Mouse (Mus musculus) midbrain, embryonic 14.5 days (tissue): ENCODE data around the gene Ap4m1. TPM values are rescaled to one million over a fixed set of nuclear protein-coding genes. Genes with fewer than 3 reads are reported as not detected.

Experiments
- ATAC-seq: fragments of 200-750 bp; cut with Nextera tagmentation; 2 replicates; pipeline ENCODE4 v1.8.0; 2017; ENCODE audit warnings: moderate number of reproducible peaks, moderate library complexity; ENCODE audit not compliant: low FRiP score, low TSS enrichment
- DNase-seq: peaks from one replicate; pipeline ENCODE4 v3.0.0-alpha.2; 2015
- H3K27ac ChIP-seq: fragments of 300-500 bp; sonication (generic); replicated peaks from 2 replicates; pipeline ENCODE4 v1.5.1; 2014; ENCODE audit warnings: mild to moderate bottlenecking, low read depth, low read length, moderate library complexity
- H3K27me3 ChIP-seq: fragments of 300-500 bp; sonication (generic); 2 replicates; pipeline ENCODE4 v1.6.1; 2014; ENCODE audit warnings: low read length, control low read depth, mixed read lengths; ENCODE audit not compliant: control insufficient read depth, insufficient read depth
- H3K36me3 ChIP-seq: fragments of 300-500 bp; sonication (generic); 2 replicates; pipeline ENCODE4 v1.6.1; 2014; ENCODE audit warnings: low read length, control low read depth; ENCODE audit not compliant: control insufficient read depth, insufficient read depth
- H3K4me1 ChIP-seq: fragments of 300-500 bp; sonication (generic); 2 replicates; pipeline ENCODE4 v1.6.1; 2014; ENCODE audit warnings: mild to moderate bottlenecking, antibody characterized with exemption, low read length, control low read depth; ENCODE audit not compliant: control insufficient read depth, insufficient read depth
- H3K4me2 ChIP-seq: fragments of 300-500 bp; sonication (generic); 2 replicates; pipeline ENCODE4 v1.6.1; 2014; ENCODE audit warnings: mild to moderate bottlenecking, low read length, moderate library complexity
- H3K4me3 ChIP-seq: fragments of 300-500 bp; sonication (generic); replicated peaks from 2 replicates; pipeline ENCODE4 v1.5.1; 2014; ENCODE audit warnings: low read depth, low read length
- H3K9ac ChIP-seq: fragments of 300-500 bp; sonication (generic); replicated peaks from 2 replicates; pipeline ENCODE4 v1.6.1; 2014; ENCODE audit warnings: mild to moderate bottlenecking, low read length, moderate library complexity
- H3K9me3 ChIP-seq: fragments of 300-500 bp; sonication (generic); 2 replicates; pipeline ENCODE4 v1.6.1; 2016; ENCODE audit warnings: low read length, control low read depth, mixed read lengths; ENCODE audit not compliant: control insufficient read depth
- WGBS: fragments of 180-500 bp; shearing (Covaris S2); extraction: QIAGEN DNeasy Blood & Tissue Kit; methylation state at CpG from one replicate; pipeline ENCODE4 v1.1.7; 2014; 5-methylcytosine and 5-hydroxymethylcytosine counted together
- polyA plus RNA-seq: library from polyadenylated mRNA; unstranded; fragments of >200 nt; fragmentation: Nextera tagmentation; extraction: Ambion mirVana; gene quantifications from 2 replicates; pipeline ENCODE4 v1.2.1, GENCODE M21; 2014

The Ap4m1 gene
- polyA plus RNA-seq, 1 experiment from 2014 or later: 19.9 TPM

GRCm38 (mm10) chr5:138160842-138161665 is 10.7 kb upstream of the Ap4m1 start, which contains the start of gene Cops6:
Gene Cops6 (plus strand): TSS chr5:138161071.
- Histone ChIP-seq H3K36me3 (peaks cover 40% of the 10 kb centered on the region), H3K4me3 (peak within 1 kb of the TSS; percentile 78), H3K9ac (peak within 1 kb of the TSS; percentile 82), H3K9me3 (no peaks in the 10 kb centered on the region), H3K4me2 (peak within 1 kb of the TSS; percentile 88), H3K27ac (peak within 1 kb of the TSS; percentile 76), H3K27me3 (no peaks in the 10 kb centered on the region), H3K4me1 (peaks cover 12% of the 10 kb centered on the region)
- DNase-seq (peak; percentile 96), ATAC-seq (peak; percentile 95)
- WGBS: under 1% methylated on average over 42 of the region's 42 CpGs

DNA sequence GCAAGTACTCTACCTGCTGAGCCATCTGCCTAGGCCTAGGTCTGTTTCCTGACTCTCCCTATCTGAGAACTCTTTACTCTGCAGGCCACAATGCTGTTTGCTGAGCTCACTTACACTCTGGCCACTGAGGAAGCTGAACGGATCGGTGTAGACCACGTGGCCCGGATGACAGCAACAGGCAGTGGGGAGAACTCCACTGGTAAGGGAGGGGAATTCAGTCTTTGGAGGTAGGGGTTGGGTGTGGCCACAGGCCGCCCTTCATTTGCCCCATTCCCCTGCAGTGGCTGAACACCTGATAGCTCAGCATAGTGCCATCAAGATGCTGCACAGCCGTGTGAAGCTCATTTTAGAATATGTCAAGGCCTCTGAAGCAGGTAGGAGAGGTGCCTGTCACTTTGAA is 8.8 kb upstream of the Ap4m1 start:
- ATAC-seq: no peak
- 79% methylated on average over 6 of the region's 6 CpGs for WGBS
- H3K36me3 ChIP-seq: peaks cover 59% of the 10 kb centered on the region

GRCm38 (mm10) chr5:138163610-138164009 is 8.2 kb upstream of the Ap4m1 start:
- H3K4me3 ChIP-seq: no peak overlapping the region; the same call in 1 of the 2 replicates
- H3K4me2 ChIP-seq: no peak overlapping the region
- no peaks in the 10 kb centered on the region for H3K27me3 ChIP-seq
- DNase-seq: no peak
- no peak for ATAC-seq
- 62% methylated on average over 10 of the region's 10 CpGs for WGBS
- no peak overlapping the region for H3K9ac ChIP-seq
- peaks cover 12% of the 10 kb centered on the region for H3K4me1 ChIP-seq
- no peaks in the 10 kb centered on the region for H3K9me3 ChIP-seq
- H3K27ac ChIP-seq: no peak overlapping the region
- H3K36me3 ChIP-seq: peaks cover 65% of the 10 kb centered on the region

More for the DNA sequence above, 8.8 kb upstream of the Ap4m1 start:
- Histone ChIP-seq H3K4me2 (no peak overlapping the region), H3K4me3 (no peak overlapping the region), H3K4me1 (peaks cover 12% of the 10 kb centered on the region), H3K27me3 (no peaks in the 10 kb centered on the region), H3K9me3 (no peaks in the 10 kb centered on the region), H3K27ac (no peak overlapping the region), H3K9ac (no peak overlapping the region)
- no peak for DNase-seq

GRCm38 (mm10) chr5:138165594-138165993 is 6.2 kb upstream of the Ap4m1 start:
- H3K27ac ChIP-seq: no peak overlapping the region
- H3K36me3 ChIP-seq: peaks cover 74% of the 10 kb centered on the region
- 84% methylated on average over 8 of the region's 8 CpGs for WGBS
- no peak for DNase-seq
- no peak for ATAC-seq
- no peaks in the 10 kb centered on the region for H3K9me3 ChIP-seq
- H3K27me3 ChIP-seq: no peaks in the 10 kb centered on the region
- H3K4me3 ChIP-seq: no peak overlapping the region
- no peak overlapping the region for H3K9ac ChIP-seq
- peaks cover 14% of the 10 kb centered on the region for H3K4me1 ChIP-seq
- no peak overlapping the region for H3K4me2 ChIP-seq

DNA sequence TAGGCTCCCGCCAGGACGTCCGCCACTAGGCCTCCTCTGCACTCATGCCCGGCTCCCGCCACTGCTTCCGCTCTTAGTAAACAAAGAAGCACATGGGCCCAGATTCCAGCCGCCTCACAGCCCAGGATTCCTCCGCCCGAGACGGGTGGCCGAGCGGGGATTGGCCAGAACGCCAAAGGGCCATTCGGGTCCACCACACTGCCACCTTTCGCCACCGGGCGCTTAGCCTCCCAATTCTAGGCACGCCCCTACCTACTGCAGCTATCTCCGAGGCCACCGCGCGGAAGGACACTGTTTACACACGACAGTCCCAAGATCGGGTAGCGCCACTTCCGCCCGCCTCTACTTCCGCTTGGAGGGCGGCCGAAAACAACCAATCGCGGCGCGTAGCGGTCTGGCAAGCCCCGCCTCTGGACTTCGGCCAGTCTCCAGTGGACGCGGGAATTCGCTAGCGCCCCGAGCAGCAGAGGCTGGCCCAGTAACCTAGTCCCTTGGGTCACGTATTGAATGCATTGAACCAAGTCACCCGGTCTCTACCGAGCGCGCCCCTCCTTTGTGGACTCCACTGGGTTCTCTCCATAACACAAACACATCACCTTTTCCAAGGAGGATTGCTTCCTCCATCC is 753 bp upstream of the Ap4m1 start:
- H3K9ac ChIP-seq: peak overlapping the region; percentile 65
- H3K4me1 ChIP-seq: peaks cover 17% of the 10 kb centered on the region
- peak; percentile 98 for DNase-seq
- H3K9me3 ChIP-seq: no peaks in the 10 kb centered on the region
- ATAC-seq: peak; percentile 85
- peak overlapping the region; percentile 99 for H3K4me2 ChIP-seq
- WGBS: under 1% methylated on average over 47 of the region's 47 CpGs
- peak overlapping the region; percentile 77 for H3K4me3 ChIP-seq
- peak overlapping the region; percentile 92 for H3K27ac ChIP-seq
- no peaks in the 10 kb centered on the region for H3K27me3 ChIP-seq
- H3K36me3 ChIP-seq: peaks cover 53% of the 10 kb centered on the region

GRCm38 (mm10) chr5:138173217-138173616 is 1.4 kb downstream of the Ap4m1 start:
- H3K9me3 ChIP-seq: no peaks in the 10 kb centered on the region
- no peak overlapping the region for H3K9ac ChIP-seq
- ATAC-seq: no peak
- no peaks in the 10 kb centered on the region for H3K27me3 ChIP-seq
- peaks cover 52% of the 10 kb centered on the region for H3K36me3 ChIP-seq
- WGBS: 86% methylated on average over 3 of the region's 3 CpGs
- peak overlapping the region; percentile 77; the same call in 1 of the 2 replicates for H3K4me3 ChIP-seq
- H3K27ac ChIP-seq: no peak overlapping the region
- peak overlapping the region; percentile 99; the same call in 1 of the 2 replicates for H3K4me2 ChIP-seq
- no peak for DNase-seq
- H3K4me1 ChIP-seq: peaks cover 17% of the 10 kb centered on the region

DNA sequence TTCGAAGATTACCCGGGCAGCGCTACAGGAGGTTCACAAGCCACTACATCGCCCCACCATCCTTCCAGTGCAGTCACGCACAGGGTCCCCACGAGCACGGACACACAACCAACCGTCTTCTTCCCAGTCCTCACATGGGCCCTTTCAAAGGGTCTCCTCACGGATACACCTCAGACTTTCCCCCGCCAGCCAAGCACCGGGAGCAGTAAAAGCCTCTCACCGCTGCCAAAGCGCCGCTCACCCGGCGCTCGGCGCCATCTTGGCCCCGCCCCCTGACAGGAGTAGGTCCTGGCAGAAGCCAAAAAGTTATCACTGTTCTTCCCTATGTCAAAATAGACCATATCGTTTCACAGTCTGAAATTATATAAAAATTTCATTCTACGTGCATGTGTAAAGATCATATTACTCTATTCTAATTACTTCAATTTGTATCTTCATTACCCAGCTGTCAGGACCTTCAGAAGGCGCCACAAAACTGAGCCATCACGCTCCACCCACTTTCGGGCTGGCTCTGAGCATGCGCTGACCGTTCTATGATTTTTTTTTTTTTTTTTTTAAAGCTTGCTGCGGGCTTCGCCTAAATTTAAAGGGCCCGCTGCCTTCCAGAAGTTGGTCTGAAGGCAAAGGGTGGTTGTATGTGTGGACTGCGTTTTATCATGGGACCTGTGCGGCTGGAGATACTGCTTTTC is 15.3 kb downstream of the Ap4m1 start, which contains the start of the genes Taf6 and Cnpy4:
Gene Taf6, minus strand, starts transcription at position 502 of the 689 bp plus-strand sequence.
Gene Cnpy4, plus strand, starts transcription at position 536 of the 689 bp plus-strand sequence.
- Histone ChIP-seq H3K4me3 (peak within 1 kb of the TSS; percentile 80), H3K36me3 (peaks cover 37% of the 10 kb centered on the region), H3K27ac (peak within 1 kb of the TSS; percentile 79), H3K9me3 (no peaks in the 10 kb centered on the region), H3K4me2 (peak within 1 kb of the TSS; percentile 66), H3K27me3 (no peaks in the 10 kb centered on the region), H3K4me1 (peaks cover 10% of the 10 kb centered on the region), H3K9ac (peak within 1 kb of the TSS; percentile 69)
- under 1% methylated on average over 31 of the region's 31 CpGs for WGBS
- peak; percentile 84 for ATAC-seq
- peak; percentile 94 for DNase-seq

GRCm38 (mm10) chr5:138187661-138188306 is 16.0 kb downstream of the Ap4m1 start:
- DNase-seq (peak; percentile 92), ATAC-seq (peak; percentile 85)
- H3K4me3 ChIP-seq: peak overlapping the region; percentile 80
- peak overlapping the region; percentile 79 for H3K27ac ChIP-seq
- H3K9me3 ChIP-seq: no peaks in the 10 kb centered on the region
- H3K4me1 ChIP-seq: peaks cover 10% of the 10 kb centered on the region
- no peaks in the 10 kb centered on the region for H3K27me3 ChIP-seq
- H3K36me3 ChIP-seq: peaks cover 37% of the 10 kb centered on the region
- peak overlapping the region; percentile 66 for H3K4me2 ChIP-seq
- WGBS: 2% methylated on average over 10 of the region's 10 CpGs
- H3K9ac ChIP-seq: peak overlapping the region; percentile 69
